Mouse (Mus musculus) liver, embryonic 11.5 days (tissue): ENCODE measurements around the gene Urod. TPM values are rescaled to one million over a fixed set of nuclear protein-coding genes. Genes with fewer than 3 reads are reported as not detected.

ENCODE experiments used
- ATAC-seq: fragments of 200-750 bp; cut with Nextera tagmentation; replicated peaks from 2 replicates; pipeline ENCODE4 v1.8.0; 2017; ENCODE audit warnings: moderate number of reproducible peaks, mild to moderate bottlenecking, moderate TSS enrichment, moderate library complexity; ENCODE audit not compliant: low FRiP score
- DNase-seq: peaks from one replicate; pipeline ENCODE4 v3.0.0-alpha.2; 2017; ENCODE audit warnings: low spot score
- H3K27ac ChIP-seq: fragments of 300-500 bp; sonication (generic); 2 replicates; pipeline ENCODE4 v1.5.1; 2014; ENCODE audit warnings: mild to moderate bottlenecking, low read depth, low read length, control low read depth
- H3K27me3 ChIP-seq: fragments of 300-500 bp; sonication (generic); replicated peaks from 2 replicates; pipeline ENCODE4 v1.6.1; 2014; ENCODE audit warnings: low read length, mixed read lengths; ENCODE audit not compliant: control insufficient read depth, insufficient read depth
- H3K36me3 ChIP-seq: fragments of 300-500 bp; sonication (generic); 2 replicates; pipeline ENCODE4 v1.6.1; 2014; ENCODE audit warnings: mild to moderate bottlenecking, low read length, moderate library complexity, mixed read lengths; ENCODE audit not compliant: control insufficient read depth, insufficient read depth
- H3K4me1 ChIP-seq: fragments of 300-500 bp; sonication (generic); replicated peaks from 2 replicates; pipeline ENCODE4 v1.6.1; 2014; ENCODE audit warnings: low read length, mixed read lengths; ENCODE audit not compliant: control insufficient read depth, insufficient read depth
- H3K4me2 ChIP-seq: fragments of 300-500 bp; sonication (generic); 2 replicates; pipeline ENCODE4 v1.6.1; 2014; ENCODE audit warnings: mild to moderate bottlenecking, control low read depth, moderate library complexity
- H3K4me3 ChIP-seq: fragments of 300-500 bp; sonication (generic); 2 replicates; pipeline ENCODE4 v1.5.1; 2014; ENCODE audit warnings: low read depth, low read length, control low read depth
- H3K9ac ChIP-seq: fragments of 300-500 bp; sonication (generic); 2 replicates; pipeline ENCODE4 v1.6.1; 2014; ENCODE audit warnings: low read depth, low read length, control low read depth
- H3K9me3 ChIP-seq: fragments of 300-500 bp; sonication (generic); 2 replicates; pipeline ENCODE4 v1.6.1; 2016; ENCODE audit warnings: low read length, inconsistent platforms, mixed read lengths; ENCODE audit not compliant: control insufficient read depth
- WGBS: fragments of 180-500 bp; shearing (Covaris S2); extraction: QIAGEN DNeasy Blood & Tissue Kit; methylation state at CpG from one replicate; pipeline ENCODE4 v1.1.7; 2014; 5-methylcytosine and 5-hydroxymethylcytosine counted together
- polyA plus RNA-seq: library from polyadenylated mRNA; unstranded; fragments of >200 nt; fragmentation: Nextera tagmentation; extraction: Ambion mirVana; gene quantifications from 2 replicates; pipeline ENCODE4 v1.2.1, GENCODE M21; 2014

Urod gene
- polyA plus RNA-seq, result 344 and 350 TPM in 2 replicates

- peaks cover 22% of the 10 kb centered on the region for H3K4me1 ChIP-seq
- peak within 1 kb of the TSS; percentile 94 for H3K27ac ChIP-seq
Observed at GRCm38 (mm10) chr4:116993672-116994621, at the start of gene Urod. Urod (minus strand) TSS chr4:116994413.

GRCm38 (mm10) chr4:117041283-117041721, 47.1 kb upstream of the Urod start:
- 58% methylated on average over 4 of the region's 4 CpGs for WGBS
- Histone ChIP-seq H3K36me3 (peaks cover 3% of the 10 kb centered on the region; the same call in 1 of the 2 replicates), H3K4me1 (no peaks in the 10 kb centered on the region), H3K4me3 (no peak overlapping the region), H3K27ac (no peak overlapping the region), H3K4me2 (no peak overlapping the region), H3K27me3 (no peaks in the 10 kb centered on the region), H3K9me3 (no peaks in the 10 kb centered on the region), H3K9ac (no peak overlapping the region)
- no peak for ATAC-seq
- DNase-seq, result no peak

More at GRCm38 (mm10) chr4:116993672-116994621, at the start of gene Urod:
- under 1% methylated on average over 38 of the region's 38 CpGs for WGBS
- H3K9me3 ChIP-seq, result no peaks in the 10 kb centered on the region
- no peaks in the 10 kb centered on the region for H3K27me3 ChIP-seq
- H3K9ac ChIP-seq, result peak within 1 kb of the TSS; percentile 91
- DNase-seq, result peak; percentile 89
- peaks cover 12% of the 10 kb centered on the region; the same call in 1 of the 2 replicates for H3K36me3 ChIP-seq
- peak within 1 kb of the TSS; percentile 92 for H3K4me2 ChIP-seq
- ATAC-seq, result peak; percentile 87
- H3K4me3 ChIP-seq, result peak within 1 kb of the TSS; percentile 99

GRCm38 (mm10) chr4:117040791-117041190, 46.6 kb upstream of the Urod start:
- H3K27me3 ChIP-seq, result no peaks in the 10 kb centered on the region
- no peaks in the 10 kb centered on the region for H3K4me1 ChIP-seq
- no peak overlapping the region for H3K27ac ChIP-seq
- peaks cover 3% of the 10 kb centered on the region; the same call in 1 of the 2 replicates for H3K36me3 ChIP-seq
- H3K9me3 ChIP-seq, result no peaks in the 10 kb centered on the region
- no peak for DNase-seq
- H3K4me2 ChIP-seq, result no peak overlapping the region
- ATAC-seq, result no peak
- 74% methylated on average over 1 of the region's 1 CpGs for whole genome bisulfite sequencing
- H3K4me3 ChIP-seq, result no peak overlapping the region
- no peak overlapping the region for H3K9ac ChIP-seq

GRCm38 (mm10) chr4:117039925-117040687, 45.9 kb upstream of the Urod start:
- no peaks in the 10 kb centered on the region for H3K9me3 ChIP-seq
- DNase-seq (no peak), ATAC-seq (no peak)
- H3K27ac ChIP-seq, result no peak overlapping the region
- H3K9ac ChIP-seq, result no peak overlapping the region
- H3K36me3 ChIP-seq, result peaks cover 3% of the 10 kb centered on the region; the same call in 1 of the 2 replicates
- H3K4me3 ChIP-seq, result no peak overlapping the region
- H3K4me2 ChIP-seq, result no peak overlapping the region
- WGBS, result 76% methylated on average over 9 of the region's 9 CpGs
- no peaks in the 10 kb centered on the region for H3K4me1 ChIP-seq
- H3K27me3 ChIP-seq, result no peaks in the 10 kb centered on the region

DNA sequence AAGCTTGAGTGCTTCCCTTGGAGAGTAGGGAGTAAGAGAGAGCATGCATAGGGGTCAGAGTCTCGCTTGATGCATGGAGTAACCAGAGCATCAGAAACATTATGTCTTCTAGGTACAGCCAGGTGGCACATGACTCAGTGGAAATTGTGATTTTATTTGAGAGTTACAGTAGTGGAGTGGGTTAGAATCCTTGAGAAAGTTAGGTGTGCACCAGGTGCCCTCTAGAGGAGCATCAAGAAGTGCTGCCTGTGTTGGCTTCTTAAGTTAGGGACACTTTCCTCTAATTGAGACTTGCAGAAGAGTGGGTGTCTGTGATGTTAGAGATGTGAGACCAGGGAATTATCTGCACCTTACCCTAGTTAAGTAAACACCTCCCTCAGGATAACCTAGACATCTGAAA, 36.9 kb upstream of the Urod start:
- H3K9ac ChIP-seq, result no peak overlapping the region
- no peak for ATAC-seq
- peaks cover 5% of the 10 kb centered on the region for H3K36me3 ChIP-seq
- H3K27me3 ChIP-seq, result no peaks in the 10 kb centered on the region
- DNase-seq, result no peak
- no peak overlapping the region for H3K4me3 ChIP-seq
- no peaks in the 10 kb centered on the region for H3K4me1 ChIP-seq
- no peak overlapping the region for H3K27ac ChIP-seq
- WGBS, result 83% methylated on average over 1 of the region's 1 CpGs
- H3K9me3 ChIP-seq, result no peaks in the 10 kb centered on the region
- H3K4me2 ChIP-seq, result no peak overlapping the region

DNA sequence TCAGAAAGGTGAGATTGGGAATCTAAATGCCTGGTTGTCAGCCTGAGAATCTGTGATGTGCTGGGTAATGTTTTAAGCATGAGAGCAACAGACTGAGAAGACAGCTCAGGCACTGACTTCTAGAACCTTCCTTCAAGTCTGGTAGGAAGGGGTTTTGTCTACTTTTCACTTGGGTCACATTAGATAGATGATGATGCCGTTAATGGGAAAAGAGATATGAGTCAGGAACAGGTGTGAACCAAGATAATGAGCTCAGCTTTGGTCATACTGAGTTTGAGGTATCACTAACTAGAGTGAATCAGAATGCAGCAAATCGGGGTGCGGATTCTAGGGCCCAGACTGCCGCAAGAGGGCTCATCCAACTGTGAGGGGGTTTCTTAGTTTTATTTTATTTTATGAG, 29.3 kb upstream of the Urod start:
- H3K27me3 ChIP-seq, result no peaks in the 10 kb centered on the region
- H3K4me2 ChIP-seq, result no peak overlapping the region
- H3K9me3 ChIP-seq, result no peaks in the 10 kb centered on the region
- H3K4me1 ChIP-seq, result peaks cover 14% of the 10 kb centered on the region
- ATAC-seq (no peak), DNase-seq (no peak)
- H3K4me3 ChIP-seq, result no peak overlapping the region
- peaks cover 8% of the 10 kb centered on the region for H3K36me3 ChIP-seq
- no peak overlapping the region for H3K9ac ChIP-seq
- 84% methylated on average over 4 of the region's 4 CpGs for WGBS
- no peak overlapping the region for H3K27ac ChIP-seq

DNA sequence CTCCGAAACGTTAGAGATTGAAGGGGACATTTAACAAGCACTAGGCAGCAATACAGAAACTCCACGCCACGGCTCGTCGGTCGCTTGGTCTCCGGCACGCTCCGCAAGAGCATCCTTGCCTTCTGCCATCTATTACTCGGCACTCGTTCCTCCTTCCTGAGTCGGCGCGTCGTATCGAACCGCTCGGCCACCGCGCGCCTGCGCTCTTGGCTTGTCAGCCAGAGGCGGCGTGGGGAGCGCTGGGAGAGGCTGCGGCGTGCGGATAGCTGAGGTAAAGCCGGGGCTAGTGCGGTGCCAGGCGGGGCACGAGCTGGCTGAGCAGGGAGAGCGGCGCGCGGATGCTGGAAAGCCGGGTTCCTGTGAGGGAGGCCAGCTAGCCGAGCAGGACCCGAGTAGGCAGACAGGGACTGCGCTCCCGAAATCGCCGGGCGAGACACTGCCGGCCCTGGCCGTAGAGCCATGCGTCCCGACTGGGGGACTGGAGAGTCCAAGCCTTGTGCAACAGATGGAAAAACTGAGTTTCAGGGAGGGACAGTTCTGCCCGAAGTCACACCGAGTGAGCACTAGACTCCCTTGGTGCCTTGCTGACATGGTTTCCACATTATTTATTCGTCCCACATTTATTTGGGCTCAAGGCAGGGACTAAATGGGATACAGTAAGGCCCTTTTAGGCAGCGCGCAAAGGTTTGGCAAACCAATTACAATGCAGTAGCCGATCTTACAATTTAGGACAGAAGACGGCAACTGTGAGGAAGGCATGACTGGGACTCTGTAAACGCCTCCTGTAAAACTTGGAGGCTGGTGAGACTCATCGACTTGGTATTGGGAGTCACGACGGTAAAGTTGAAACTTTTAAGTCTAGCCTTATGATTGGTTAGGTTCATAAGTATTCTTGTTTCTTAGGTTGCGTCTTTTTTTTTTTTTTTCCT, 25.3 kb upstream of the Urod start, which contains the start of gene Eif2b3:
Gene Eif2b3, plus strand, starts transcription at position 197 of the 929 bp plus-strand sequence.
- peak within 1 kb of the TSS; percentile 72 for H3K4me3 ChIP-seq
- no peaks in the 10 kb centered on the region for H3K27me3 ChIP-seq
- peaks cover 14% of the 10 kb centered on the region for H3K4me1 ChIP-seq
- no peaks in the 10 kb centered on the region for H3K9me3 ChIP-seq
- peaks cover 8% of the 10 kb centered on the region for H3K36me3 ChIP-seq
- peak within 1 kb of the TSS; percentile 30; the same call in 1 of the 2 replicates for H3K27ac ChIP-seq
- H3K4me2 ChIP-seq, result peak within 1 kb of the TSS; percentile 71
- DNase-seq (peak; percentile 90), ATAC-seq (peak; percentile 96)
- H3K9ac ChIP-seq, result peak within 1 kb of the TSS; percentile 72
- under 1% methylated on average over 61 of the region's 61 CpGs for WGBS

DNA sequence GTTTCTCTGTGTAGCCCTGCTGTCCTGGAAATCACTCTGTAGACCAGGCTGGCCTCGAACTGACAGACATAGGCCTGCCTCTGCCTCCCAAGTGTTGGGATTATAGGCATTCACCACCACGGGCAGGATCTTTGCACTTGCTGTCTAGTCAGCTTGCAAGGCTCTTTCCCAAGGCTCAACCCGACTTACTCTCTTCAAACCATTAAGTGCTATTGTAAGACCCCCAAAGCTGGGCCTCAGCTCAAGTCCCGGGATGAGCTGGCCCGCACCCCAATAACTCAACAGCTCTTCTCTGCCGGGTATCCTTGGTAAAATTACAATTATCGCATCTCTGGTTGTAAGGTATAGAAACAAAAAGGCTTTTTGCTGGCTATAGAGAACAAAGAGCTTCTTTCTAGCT, 24.1 kb upstream of the Urod start:
- no peak overlapping the region for H3K4me2 ChIP-seq
- H3K36me3 ChIP-seq, result peaks cover 8% of the 10 kb centered on the region
- H3K27me3 ChIP-seq, result no peaks in the 10 kb centered on the region
- DNase-seq, result no peak
- no peak overlapping the region for H3K4me3 ChIP-seq
- H3K9ac ChIP-seq, result no peak overlapping the region
- H3K4me1 ChIP-seq, result peaks cover 13% of the 10 kb centered on the region
- no peak for ATAC-seq
- H3K27ac ChIP-seq, result no peak overlapping the region
- WGBS, result 91% methylated on average over 7 of the region's 7 CpGs
- H3K9me3 ChIP-seq, result no peaks in the 10 kb centered on the region
